Mouse (Mus musculus) myocyte (in vitro differentiated cells): ENCODE data around the gene Ttll10. TPM values are rescaled to one million over a fixed set of nuclear protein-coding genes. Genes with fewer than 3 reads are reported as not detected.

ENCODE experiments used
- H3K27me3 ChIP-seq: one replicate; pipeline ENCODE4 v1.6.1; 2011; ENCODE audit not compliant: control insufficient read depth, insufficient read depth, insufficient read length
- H3K36me3 ChIP-seq: one replicate; pipeline ENCODE4 v1.6.1; 2011; ENCODE audit not compliant: control insufficient read depth, insufficient read depth
- H3K4me2 ChIP-seq: one replicate; pipeline ENCODE4 v1.6.1; 2011; ENCODE audit warnings: low read depth, control low read depth
- H3K4me3 ChIP-seq: one replicate; pipeline ENCODE4 v1.5.1; 2011; ENCODE audit warnings: mild to moderate bottlenecking, control low read depth, moderate library complexity
- H3K79me2 ChIP-seq: one replicate; pipeline ENCODE4 v1.6.1; 2011; ENCODE audit not compliant: control insufficient read depth, insufficient read depth
- H3ac ChIP-seq: one replicate; pipeline ENCODE4 v1.6.1; 2011; ENCODE audit not compliant: control insufficient read depth, insufficient read length
- CEBPB ChIP-seq: IDR thresholded peaks from 2 replicates; pipeline ENCODE4 v1.6.1; 2011; ENCODE audit warnings: mild to moderate bottlenecking, moderate library complexity; ENCODE audit not compliant: poor library complexity, insufficient read depth, severe bottlenecking
- E2F4 ChIP-seq: IDR thresholded peaks from one replicate; pipeline ENCODE4 v1.6.1; 2011; ENCODE audit warnings: mild to moderate bottlenecking, control low read depth, moderate library complexity; ENCODE audit not compliant: insufficient read depth
- MAX ChIP-seq: IDR thresholded peaks from one replicate; pipeline ENCODE4 v1.6.1; 2011; ENCODE audit warnings: low read depth, mild to moderate bottlenecking, control low read depth
- MYOD1 ChIP-seq, 3 experiments: IDR thresholded peaks; one replicate each; pipeline ENCODE4 v1.6.1; 2011; ENCODE audit warnings: control low read depth in 2 of 3, low read depth in 2 of 3, mild to moderate bottlenecking in 2 of 3, moderate library complexity in 1 of 3; ENCODE audit not compliant: insufficient read length in 2 of 3, control insufficient read depth in 1 of 3
- MYOG ChIP-seq, 3 experiments: IDR thresholded peaks; one replicate each; pipeline ENCODE4 v1.6.1; 2011; ENCODE audit warnings: control low read depth in 2 of 3, low read depth in 2 of 3, mild to moderate bottlenecking in 2 of 3; ENCODE audit not compliant: insufficient read length in 2 of 3, control insufficient read depth in 1 of 3, insufficient read depth in 1 of 3
- POLR2A ChIP-seq: IDR thresholded peaks from one replicate; pipeline ENCODE4 v1.6.1; 2011; ENCODE audit warnings: low read depth, mild to moderate bottlenecking, control low read depth, moderate library complexity; ENCODE audit not compliant: insufficient read length
- POLR2AphosphoS2 ChIP-seq: IDR thresholded peaks from one replicate; pipeline ENCODE4 v1.6.1; 2011; ENCODE audit warnings: low read depth, control low read depth; ENCODE audit not compliant: insufficient read length
- REST ChIP-seq: IDR thresholded peaks from one replicate; pipeline ENCODE4 v1.6.1; 2011; ENCODE audit warnings: mild to moderate bottlenecking, control low read depth, moderate library complexity; ENCODE audit not compliant: insufficient read depth, insufficient read length
- SRF ChIP-seq: IDR thresholded peaks from one replicate; pipeline ENCODE4 v1.6.1; 2011; ENCODE audit warnings: low read depth; ENCODE audit not compliant: control insufficient read depth, insufficient read length
- TCF12 ChIP-seq: IDR thresholded peaks from one replicate; pipeline ENCODE4 v1.6.1; 2011; ENCODE audit warnings: mild to moderate bottlenecking, control low read depth; ENCODE audit not compliant: poor library complexity, insufficient read depth, severe bottlenecking
- TCF3 ChIP-seq: IDR thresholded peaks from one replicate; pipeline ENCODE4 v1.6.1; 2011; ENCODE audit warnings: low read depth, control low read depth; ENCODE audit not compliant: insufficient read length
- USF1 ChIP-seq: IDR thresholded peaks from one replicate; pipeline ENCODE4 v1.6.1; 2011; ENCODE audit warnings: low read depth, mild to moderate bottlenecking, control low read depth, moderate library complexity
- polyA plus RNA-seq: library from polyadenylated mRNA; unstranded; fragments of >200 nt; fragmentation: generic; extraction: Trizol; gene quantifications from one replicate; pipeline ENCODE4 v1.2.1, GENCODE M21; 2012; ENCODE audit warnings: missing spikeins

Ttll10 gene
- polyA plus RNA-seq, 1 experiment: not detected

DNA sequence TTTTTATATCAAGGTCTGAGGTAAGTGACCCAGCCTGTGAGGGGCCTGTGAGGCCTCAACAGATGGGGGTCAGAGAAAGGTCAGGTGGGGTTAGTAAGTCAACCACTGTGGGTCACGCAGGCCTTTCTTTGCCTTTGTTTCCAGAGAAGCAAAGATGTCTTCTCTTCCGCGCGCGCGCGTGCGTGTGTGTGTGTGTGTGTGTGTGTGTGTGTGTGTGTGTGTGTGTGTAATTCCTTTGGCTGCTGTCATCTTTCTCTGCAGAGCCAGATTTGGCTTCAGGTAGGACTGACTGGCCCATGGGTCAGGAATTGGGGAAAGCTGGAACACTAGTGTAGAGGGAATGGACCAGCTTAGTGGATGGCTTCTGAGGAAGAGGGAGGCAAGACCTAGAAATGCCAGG lies 10.5 kb upstream of the Ttll10 start:
- Histone ChIP-seq H3K27me3 (peaks cover 22% of the 10 kb centered on the region), H3ac (no peak overlapping the region), H3K4me2 (no peak overlapping the region), H3K4me3 (no peak overlapping the region), H3K36me3 (no peaks in the 10 kb centered on the region), H3K79me2 (no peaks in the 10 kb centered on the region)
- TF ChIP-seq REST (no peak), E2F4 (no peak), CEBPB (no peak), POLR2AphosphoS2 (no peak), USF1 (no peak), TCF3 (no peak), SRF (no peak), MYOG (IDR thresholded peaks at IDR 0.05; ENCODE audit: control insufficient read depth in 1 of 3, insufficient read depth in 1 of 3, insufficient read length in 2 of 3, low read depth in 2 of 3) (no peak), MYOD1 (IDR thresholded peaks at IDR 0.05; ENCODE audit: control insufficient read depth in 1 of 3, insufficient read length in 2 of 3, low read depth in 2 of 3) (no peak), POLR2A (no peak)

DNA sequence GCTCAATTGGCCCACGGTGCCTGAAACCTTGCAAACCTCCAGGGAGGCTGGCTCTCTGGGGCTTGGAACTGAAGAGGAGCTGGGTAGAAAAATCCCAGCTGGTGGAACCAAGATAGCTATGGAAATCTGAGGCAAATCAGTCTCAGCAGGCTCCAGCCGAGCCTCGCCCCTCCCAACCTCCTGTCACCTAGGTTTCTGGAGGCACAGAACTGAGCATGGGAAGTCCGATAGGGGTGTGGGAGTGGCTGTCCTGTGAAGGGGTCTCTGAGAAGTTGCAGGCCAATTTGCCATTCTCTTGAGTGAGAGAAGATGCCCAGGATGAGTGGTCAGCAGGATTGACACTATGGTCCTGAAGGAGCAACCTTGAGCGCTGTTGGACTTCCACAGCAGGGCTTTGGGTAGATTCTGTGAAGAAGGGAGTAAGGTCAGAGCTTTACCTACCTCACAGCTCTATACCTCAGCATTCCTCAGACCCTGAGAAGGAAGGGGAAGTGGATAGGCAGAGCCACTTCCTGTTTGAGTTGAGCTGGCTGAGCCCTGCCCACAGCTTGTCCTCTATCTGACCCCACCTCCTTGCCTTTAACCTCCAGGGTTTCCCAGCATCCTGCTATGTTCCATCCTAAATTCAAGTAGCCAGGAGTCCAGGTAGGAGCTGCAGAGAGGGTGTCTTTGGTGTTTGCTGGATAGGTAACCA lies 8.2 kb upstream of the Ttll10 start:
- TF ChIP-seq TCF3: no peak
- Histone ChIP-seq H3K27me3 (peaks cover 23% of the 10 kb centered on the region), H3K4me3 (no peak overlapping the region), H3K36me3 (no peaks in the 10 kb centered on the region), H3K79me2 (no peaks in the 10 kb centered on the region), H3ac (no peak overlapping the region), H3K4me2 (no peak overlapping the region)

DNA sequence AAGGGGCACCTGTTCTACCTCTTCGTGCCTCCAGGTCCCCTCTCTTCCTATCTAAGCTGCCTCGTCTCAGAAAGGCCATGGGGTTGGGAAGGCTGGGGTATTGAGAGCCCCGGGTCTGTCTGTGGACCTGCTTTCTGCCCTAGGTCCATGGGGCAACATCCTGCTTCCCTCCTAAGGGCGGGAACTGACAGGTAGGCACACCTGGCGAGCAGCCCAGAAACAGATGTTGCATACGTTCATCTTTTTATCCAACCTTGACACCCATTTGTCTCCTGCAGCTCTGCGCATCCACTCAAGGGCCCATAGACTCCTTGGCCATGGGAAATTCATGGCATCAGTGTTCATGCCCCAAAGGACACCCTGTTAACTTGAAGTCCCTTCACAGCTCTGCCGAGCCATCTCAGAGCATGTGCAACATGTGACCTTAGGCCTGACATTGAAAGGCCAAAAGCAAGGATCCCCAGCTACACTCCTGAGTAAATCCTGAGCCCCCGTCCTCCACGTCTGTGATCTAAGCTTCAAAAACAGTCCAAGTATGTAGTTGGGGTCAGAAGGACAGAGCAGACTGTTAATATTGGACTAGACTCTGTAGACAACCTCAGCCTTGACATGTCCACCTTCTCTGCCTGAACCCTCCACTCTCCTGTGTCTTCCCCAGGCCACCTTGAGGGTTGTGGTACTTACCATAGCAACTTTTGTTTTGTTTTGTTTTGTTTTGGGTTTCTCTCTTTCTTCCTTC lies 6.1 kb upstream of the Ttll10 start:
- Histone ChIP-seq H3K4me2 (no peak overlapping the region), H3K4me3 (no peak overlapping the region), H3K36me3 (no peaks in the 10 kb centered on the region), H3ac (no peak overlapping the region), H3K79me2 (no peaks in the 10 kb centered on the region), H3K27me3 (peaks cover 36% of the 10 kb centered on the region)
- TF ChIP-seq TCF3: no peak

DNA sequence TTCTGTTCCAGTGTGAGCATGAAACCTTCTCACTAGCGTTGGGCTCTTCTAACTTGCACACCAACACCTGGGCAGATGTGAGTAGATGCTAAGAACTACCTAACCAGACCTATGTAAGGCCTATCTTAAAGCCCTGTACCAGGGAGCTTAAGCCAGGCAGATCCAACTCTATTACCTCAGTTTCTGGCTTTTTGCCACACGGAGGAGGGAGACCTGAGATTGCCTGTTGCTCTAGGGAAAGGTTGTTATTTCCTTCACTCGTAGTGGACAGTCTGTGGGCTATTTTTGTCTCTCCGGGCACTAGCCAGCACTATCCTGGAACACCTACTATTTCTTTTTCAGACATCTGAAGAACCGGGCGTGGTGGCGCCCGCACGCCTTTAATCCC lies 5.3 kb upstream of the Ttll10 start:
- peaks cover 44% of the 10 kb centered on the region for H3K27me3 ChIP-seq
- no peak overlapping the region for H3ac ChIP-seq
- H3K4me3 ChIP-seq: no peak overlapping the region
- H3K4me2 ChIP-seq: no peak overlapping the region
- no peaks in the 10 kb centered on the region for H3K79me2 ChIP-seq
- no peaks in the 10 kb centered on the region for H3K36me3 ChIP-seq
- no peak for TF ChIP-seq MYOD1 (IDR thresholded peaks at IDR 0.05; ENCODE audit: control insufficient read depth in 1 of 3, insufficient read length in 2 of 3, low read depth in 2 of 3)
- TF ChIP-seq SRF: no peak
- no peak for TF ChIP-seq USF1
- TF ChIP-seq POLR2A: no peak
- no peak for TF ChIP-seq POLR2AphosphoS2
- no peak for TF ChIP-seq REST
- TF ChIP-seq MYOG (IDR thresholded peaks at IDR 0.05; ENCODE audit: control insufficient read depth in 1 of 3, insufficient read depth in 1 of 3, insufficient read length in 2 of 3, low read depth in 2 of 3): no peak
- TF ChIP-seq MAX: no peak
- no peak for TF ChIP-seq CEBPB
- no peak for TF ChIP-seq TCF3
- TF ChIP-seq E2F4: no peak
- TF ChIP-seq TCF12: no peak

DNA sequence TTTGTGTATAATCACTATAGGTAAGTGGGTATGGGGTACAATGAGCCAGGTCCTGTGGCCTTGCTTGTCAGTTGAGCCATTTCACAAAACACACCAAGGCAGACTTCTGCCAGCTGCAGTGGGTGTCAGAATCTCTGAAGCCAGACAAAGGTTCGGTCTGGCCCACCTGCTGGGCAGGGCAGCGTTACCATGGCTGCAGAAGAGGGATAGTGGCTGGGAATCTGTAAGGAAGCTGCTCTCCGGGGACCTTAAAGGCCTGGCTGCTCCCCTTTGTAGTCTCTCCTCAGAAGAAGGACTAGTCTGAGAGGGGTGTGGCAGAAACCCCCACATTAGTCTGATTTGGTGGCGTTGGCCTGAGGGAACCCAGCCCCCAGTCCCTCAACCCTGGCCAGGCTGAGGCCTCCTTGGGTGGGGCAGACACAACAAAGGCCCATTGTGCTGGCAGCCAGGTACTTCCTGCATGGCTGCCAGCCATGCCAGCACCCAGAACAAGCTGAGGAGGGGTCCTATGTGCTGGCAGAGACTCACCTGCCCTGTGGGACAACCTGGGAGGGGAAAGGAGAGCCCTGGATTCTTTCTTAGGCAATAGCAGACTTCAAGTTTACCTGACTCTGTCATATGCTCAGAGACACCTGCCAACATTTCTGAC lies 4.8 kb upstream of the Ttll10 start:
- Histone ChIP-seq H3ac (no peak overlapping the region), H3K79me2 (no peaks in the 10 kb centered on the region), H3K36me3 (no peaks in the 10 kb centered on the region), H3K4me3 (no peak overlapping the region), H3K4me2 (no peak overlapping the region), H3K27me3 (peaks cover 47% of the 10 kb centered on the region)
- TF ChIP-seq MYOD1 (IDR thresholded peaks at IDR 0.05; ENCODE audit: control insufficient read depth in 1 of 3, insufficient read length in 2 of 3, low read depth in 2 of 3) (no peak), POLR2A (no peak), SRF (no peak), TCF12 (no peak), REST (no peak)
